Mouse (Mus musculus) heart, embryonic 12.5 days (tissue): ENCODE data around the gene Smyd1. TPM values are rescaled to one million over a fixed set of nuclear protein-coding genes. Genes with fewer than 3 reads are reported as not detected.
"Not testable (repeated sequence)": the region's sequence is repeated elsewhere in the genome, so short reads cannot be mapped to it uniquely, and the experiment has no call there.

Experiments
- ATAC-seq: fragments of 200-750 bp; cut with Nextera tagmentation; 2 replicates; pipeline ENCODE4 v1.8.0; 2017; ENCODE audit warnings: moderate TSS enrichment, moderate library complexity; ENCODE audit not compliant: insufficient number of reproducible peaks, low FRiP score
- H3K27ac ChIP-seq: fragments of 300-500 bp; sonication (generic); 2 replicates; pipeline ENCODE4 v1.5.1; 2016; ENCODE audit warnings: mild to moderate bottlenecking, moderate library complexity; ENCODE audit not compliant: poor library complexity, severe bottlenecking
- H3K27me3 ChIP-seq: fragments of 300-500 bp; sonication (generic); replicated peaks from 2 replicates; pipeline ENCODE4 v1.6.1; 2016; ENCODE audit warnings: mild to moderate bottlenecking, moderate library complexity
- H3K36me3 ChIP-seq: fragments of 300-500 bp; sonication (generic); 2 replicates; pipeline ENCODE4 v1.6.1; 2016; ENCODE audit warnings: mild to moderate bottlenecking, moderate library complexity
- H3K4me1 ChIP-seq: fragments of 300-500 bp; sonication (generic); replicated peaks from 2 replicates; pipeline ENCODE4 v1.6.1; 2016; ENCODE audit warnings: mild to moderate bottlenecking
- H3K4me2 ChIP-seq: fragments of 300-500 bp; sonication (generic); 2 replicates; pipeline ENCODE4 v1.6.1; 2016; ENCODE audit warnings: mild to moderate bottlenecking, moderate library complexity
- H3K4me3 ChIP-seq: fragments of 300-500 bp; sonication (generic); 2 replicates; pipeline ENCODE4 v1.5.1; 2016; ENCODE audit warnings: mild to moderate bottlenecking
- H3K9ac ChIP-seq: fragments of 300-500 bp; sonication (generic); 2 replicates; pipeline ENCODE4 v1.6.1; 2016; ENCODE audit warnings: mild to moderate bottlenecking, moderate library complexity
- H3K9me3 ChIP-seq: fragments of 300-500 bp; sonication (generic); replicated peaks from 2 replicates; pipeline ENCODE4 v1.6.1; 2016; ENCODE audit warnings: mild to moderate bottlenecking, moderate library complexity
- WGBS: fragments of 180-500 bp; shearing (Covaris S2); methylation state at CpG from one replicate; pipeline ENCODE4 v1.1.7; 2016; 5-methylcytosine and 5-hydroxymethylcytosine counted together
- polyA plus RNA-seq: library from polyadenylated mRNA; unstranded; fragments of >200 nt; fragmentation: Nextera tagmentation; extraction: Ambion mirVana; gene quantifications from 2 replicates; pipeline ENCODE4 v1.2.1, GENCODE M21; 2016

The Smyd1 gene
- polyA plus RNA-seq, 1 experiment from 2014 or later = 113 TPM

DNA sequence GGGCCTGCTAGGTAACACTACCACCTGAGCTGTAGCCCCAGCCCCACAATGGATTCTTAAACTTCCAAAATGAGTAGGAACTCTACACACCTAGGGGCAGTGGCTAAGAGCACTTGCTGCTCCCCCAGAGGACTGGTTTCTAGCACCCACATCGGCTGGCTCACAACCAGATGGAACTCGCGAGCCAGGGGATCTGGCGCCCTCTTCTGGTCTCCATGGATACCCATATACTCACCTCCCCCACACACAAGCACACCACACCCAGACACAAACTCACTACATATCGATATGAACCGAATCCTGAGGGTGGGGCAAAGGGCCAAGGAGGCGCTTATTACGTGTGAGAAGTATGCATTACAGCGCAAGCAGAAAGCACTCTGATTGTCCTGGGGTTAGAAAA, 26.0 kb upstream of the Smyd1 start:
- Histone ChIP-seq H3K4me1 (no peaks in the 10 kb centered on the region), H3K4me2 (no peak overlapping the region), H3K27ac (no peak overlapping the region), H3K27me3 (no peaks in the 10 kb centered on the region), H3K4me3 (no peak overlapping the region), H3K36me3 (no peaks in the 10 kb centered on the region), H3K9me3 (peaks cover 11% of the 10 kb centered on the region), H3K9ac (no peak overlapping the region)
- no peak for ATAC-seq
- WGBS = 90% methylated on average over 9 of the region's 9 CpGs

DNA sequence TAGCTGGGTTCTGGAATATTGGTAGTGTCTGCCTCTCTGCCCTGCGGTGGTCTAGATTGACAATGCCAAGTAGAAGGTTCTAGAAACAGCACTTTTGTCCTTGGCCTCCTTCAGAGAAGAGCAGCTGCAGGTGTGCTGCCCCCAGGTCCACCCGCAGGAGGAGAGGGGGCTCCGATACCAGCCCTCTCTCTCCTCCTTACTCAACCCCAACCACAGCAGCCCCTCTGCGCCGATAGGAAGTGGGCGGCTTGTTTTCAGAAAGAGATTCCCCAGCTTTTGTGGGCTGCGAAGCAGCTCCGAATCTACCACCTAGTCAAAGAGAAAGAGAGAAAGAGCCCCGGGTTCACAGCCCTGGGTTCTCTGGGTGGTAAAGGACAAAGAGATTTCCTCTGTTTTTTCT, 19.1 kb upstream of the Smyd1 start:
- H3K9me3 ChIP-seq = no peaks in the 10 kb centered on the region
- no peaks in the 10 kb centered on the region for H3K4me1 ChIP-seq
- H3K4me2 ChIP-seq = no peak overlapping the region
- H3K4me3 ChIP-seq = no peak overlapping the region
- ATAC-seq = no peak
- no peaks in the 10 kb centered on the region for H3K27me3 ChIP-seq
- WGBS = 79% methylated on average over 9 of the region's 9 CpGs
- no peak overlapping the region for H3K27ac ChIP-seq
- H3K36me3 ChIP-seq = no peaks in the 10 kb centered on the region
- no peak overlapping the region for H3K9ac ChIP-seq

DNA sequence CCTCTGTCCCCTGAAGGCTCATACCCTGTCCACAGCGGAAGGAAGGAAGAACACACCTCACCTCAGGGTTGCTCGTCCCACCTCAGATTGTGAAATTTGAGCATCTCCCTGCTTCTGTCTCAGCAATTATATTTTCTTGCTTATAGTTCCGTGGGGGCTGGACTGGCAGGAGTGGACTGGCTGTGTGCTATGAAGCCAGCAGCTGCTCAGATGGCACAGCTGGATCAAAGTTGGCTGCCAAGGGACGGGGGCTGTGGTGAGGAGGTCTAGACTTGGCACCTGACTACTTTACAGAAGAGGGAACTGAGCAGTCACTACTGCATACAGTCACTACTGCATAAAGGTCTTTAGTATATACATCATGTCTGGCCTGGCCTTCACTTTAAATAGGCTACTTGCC, 17.3 kb upstream of the Smyd1 start:
- 79% methylated on average over 4 of the region's 4 CpGs for WGBS
- H3K27ac ChIP-seq = no peak overlapping the region
- no peak overlapping the region for H3K4me2 ChIP-seq
- no peaks in the 10 kb centered on the region for H3K36me3 ChIP-seq
- H3K4me3 ChIP-seq = no peak overlapping the region
- no peak for ATAC-seq
- no peaks in the 10 kb centered on the region for H3K9me3 ChIP-seq
- no peak overlapping the region for H3K9ac ChIP-seq
- H3K4me1 ChIP-seq = no peaks in the 10 kb centered on the region
- no peaks in the 10 kb centered on the region for H3K27me3 ChIP-seq

DNA sequence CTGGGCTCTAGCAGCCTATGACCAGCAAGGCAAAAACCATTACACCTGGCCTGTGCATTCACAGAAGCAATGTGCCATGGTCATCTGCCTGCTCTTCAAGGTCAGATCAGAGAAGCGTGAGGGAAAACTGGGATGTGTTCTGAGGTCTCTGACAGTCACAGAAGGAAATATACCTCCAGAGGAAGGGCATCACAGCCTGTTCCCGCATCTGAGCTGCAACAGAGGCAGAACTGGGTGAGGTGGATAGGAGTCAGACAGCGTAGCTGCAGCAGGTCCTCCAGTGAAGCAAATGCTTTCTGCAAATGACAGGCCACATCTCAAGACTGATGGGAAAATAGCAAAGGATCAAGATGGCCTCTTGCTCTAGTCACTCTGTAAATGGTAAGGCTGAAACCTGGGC, 16.9 kb upstream of the Smyd1 start:
- Histone ChIP-seq H3K27ac (no peak overlapping the region), H3K27me3 (no peaks in the 10 kb centered on the region), H3K4me1 (no peaks in the 10 kb centered on the region), H3K4me2 (no peak overlapping the region), H3K4me3 (no peak overlapping the region), H3K9me3 (no peaks in the 10 kb centered on the region), H3K36me3 (no peaks in the 10 kb centered on the region), H3K9ac (no peak overlapping the region)
- no peak for ATAC-seq
- 76% methylated on average over 3 of the region's 3 CpGs for WGBS

DNA sequence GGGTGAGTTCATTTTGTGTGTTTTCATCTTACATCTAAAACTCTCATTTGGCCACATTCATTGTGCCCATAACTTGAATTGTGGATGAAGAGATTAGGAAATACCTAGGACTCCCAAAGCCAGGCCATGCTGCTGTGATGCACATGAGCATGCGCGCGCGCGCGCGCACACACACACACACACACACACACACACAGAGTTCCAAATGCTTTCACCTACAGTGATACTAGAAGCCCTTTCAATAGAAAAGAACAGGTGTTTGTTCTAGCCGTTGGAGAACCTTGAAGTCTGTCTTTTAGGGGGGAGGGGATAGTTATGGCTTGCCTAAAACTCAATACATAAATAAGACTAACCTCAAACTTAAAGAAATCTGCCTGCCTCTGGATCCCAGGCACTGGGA, 15.6 kb upstream of the Smyd1 start:
- 97% methylated on average over 8 of the region's 8 CpGs for WGBS
- ATAC-seq = no peak
- no peaks in the 10 kb centered on the region for H3K9me3 ChIP-seq
- no peaks in the 10 kb centered on the region for H3K27me3 ChIP-seq
- H3K36me3 ChIP-seq = no peaks in the 10 kb centered on the region
- H3K4me1 ChIP-seq = no peaks in the 10 kb centered on the region
- H3K4me3 ChIP-seq = no peak overlapping the region
- no peak overlapping the region for H3K4me2 ChIP-seq
- no peak overlapping the region for H3K9ac ChIP-seq
- H3K27ac ChIP-seq = no peak overlapping the region

DNA sequence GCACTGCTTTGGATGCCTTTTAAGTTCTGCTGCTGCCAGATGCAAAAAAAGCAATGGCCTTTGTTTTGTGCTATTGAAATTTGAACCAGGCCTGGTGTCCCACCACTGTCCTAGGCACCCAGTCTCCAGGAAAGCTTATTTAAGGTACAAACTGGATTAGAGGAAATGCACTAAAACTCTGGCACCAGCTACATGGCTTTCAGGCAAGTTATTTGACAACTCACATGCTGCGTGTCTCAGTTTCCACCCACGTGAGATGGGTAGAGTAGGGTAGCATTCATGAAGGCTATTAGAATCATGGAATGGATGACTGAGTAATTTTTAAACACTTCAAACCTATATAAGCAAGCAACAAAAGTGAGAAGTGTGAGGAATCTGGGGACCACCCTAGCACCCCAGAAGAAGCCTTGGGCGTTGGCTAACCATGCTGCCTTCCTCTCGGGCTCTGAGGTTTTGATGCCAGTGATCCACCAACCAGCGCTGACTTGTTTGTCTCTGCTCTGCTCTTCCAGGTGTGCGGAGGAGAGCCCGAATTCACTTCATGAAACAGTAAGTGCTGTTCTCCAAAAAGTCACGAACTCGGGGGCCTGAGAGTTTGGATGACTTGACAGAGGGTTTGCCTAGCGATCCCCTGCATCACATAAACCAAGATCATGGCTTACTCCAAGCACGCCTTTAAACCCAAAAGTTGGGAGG, 11.7 kb upstream of the Smyd1 start:
- no peaks in the 10 kb centered on the region for H3K9me3 ChIP-seq
- no peaks in the 10 kb centered on the region for H3K4me1 ChIP-seq
- no peak overlapping the region for H3K4me2 ChIP-seq
- no peaks in the 10 kb centered on the region for H3K27me3 ChIP-seq
- H3K9ac ChIP-seq = no peak overlapping the region
- H3K27ac ChIP-seq = no peak overlapping the region
- H3K36me3 ChIP-seq = no peaks in the 10 kb centered on the region
- WGBS = 80% methylated on average over 11 of the region's 11 CpGs
- ATAC-seq = no peak
- no peak overlapping the region for H3K4me3 ChIP-seq

DNA sequence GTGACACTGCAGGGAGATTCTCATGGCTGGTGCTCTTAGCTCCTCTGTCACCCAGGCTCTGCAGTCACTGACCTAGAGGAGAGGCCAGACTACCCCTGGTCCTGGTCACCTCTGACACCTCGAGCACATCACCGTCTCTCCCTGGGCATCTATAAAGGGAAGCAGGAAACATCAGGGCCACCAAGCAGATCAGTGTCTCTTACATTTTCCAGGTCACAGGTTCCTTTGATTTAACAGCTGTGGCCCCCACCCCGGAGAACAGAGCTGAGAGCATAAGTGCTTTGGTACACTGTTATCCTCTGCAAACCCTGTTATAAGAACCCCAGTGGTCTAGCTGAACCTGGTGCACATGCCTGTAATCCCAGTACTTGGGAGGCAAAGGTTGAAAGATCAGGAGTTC, 11.0 kb upstream of the Smyd1 start:
- H3K27me3 ChIP-seq = no peaks in the 10 kb centered on the region
- no peak overlapping the region for H3K27ac ChIP-seq
- no peaks in the 10 kb centered on the region for H3K9me3 ChIP-seq
- no peak overlapping the region for H3K9ac ChIP-seq
- ATAC-seq = no peak
- 72% methylated on average over 3 of the region's 3 CpGs for WGBS
- no peak overlapping the region for H3K4me2 ChIP-seq
- no peaks in the 10 kb centered on the region for H3K4me1 ChIP-seq
- no peak overlapping the region for H3K4me3 ChIP-seq
- no peaks in the 10 kb centered on the region for H3K36me3 ChIP-seq

DNA sequence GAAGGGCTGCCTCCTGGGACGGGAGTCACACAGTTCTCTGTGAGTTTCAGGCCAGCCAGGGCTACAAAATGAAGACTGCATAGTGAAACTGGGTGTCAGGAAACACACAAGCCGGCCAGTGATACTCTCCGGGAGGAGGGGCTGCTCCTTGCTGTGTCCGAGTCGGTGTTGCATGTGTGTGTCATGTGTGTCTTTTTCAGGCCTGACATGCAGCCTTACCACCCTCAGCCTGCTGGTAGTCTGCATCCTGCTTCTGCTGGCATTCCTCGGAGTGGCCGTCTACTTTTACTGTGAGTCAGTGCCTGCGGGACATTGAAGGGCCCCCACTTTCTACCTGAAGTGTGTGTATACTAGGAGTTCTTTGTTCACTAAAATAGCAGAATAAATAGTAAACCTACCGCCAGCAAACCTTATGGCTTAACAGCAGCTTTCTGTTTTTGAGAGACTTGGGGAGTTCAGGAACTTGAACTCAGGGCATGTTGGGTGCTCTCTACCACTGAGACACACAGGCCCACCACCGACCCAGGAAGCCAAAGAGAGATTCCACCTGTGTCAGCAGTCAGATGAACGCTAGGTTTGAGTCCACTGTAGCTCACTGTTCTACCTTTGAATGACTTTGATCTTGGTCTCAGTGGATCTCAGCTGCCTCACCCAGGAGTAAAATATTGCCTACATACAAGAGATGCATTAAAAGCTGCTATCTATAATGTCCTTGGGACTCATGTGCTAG, 10.4 kb upstream of the Smyd1 start:
- no peak overlapping the region for H3K27ac ChIP-seq
- H3K9me3 ChIP-seq = no peaks in the 10 kb centered on the region
- no peaks in the 10 kb centered on the region for H3K36me3 ChIP-seq
- H3K4me1 ChIP-seq = no peaks in the 10 kb centered on the region
- H3K4me3 ChIP-seq = no peak overlapping the region
- no peaks in the 10 kb centered on the region for H3K27me3 ChIP-seq
- H3K9ac ChIP-seq = no peak overlapping the region
- 81% methylated on average over 11 of the region's 11 CpGs for WGBS
- no peak for ATAC-seq
- no peak overlapping the region for H3K4me2 ChIP-seq

DNA sequence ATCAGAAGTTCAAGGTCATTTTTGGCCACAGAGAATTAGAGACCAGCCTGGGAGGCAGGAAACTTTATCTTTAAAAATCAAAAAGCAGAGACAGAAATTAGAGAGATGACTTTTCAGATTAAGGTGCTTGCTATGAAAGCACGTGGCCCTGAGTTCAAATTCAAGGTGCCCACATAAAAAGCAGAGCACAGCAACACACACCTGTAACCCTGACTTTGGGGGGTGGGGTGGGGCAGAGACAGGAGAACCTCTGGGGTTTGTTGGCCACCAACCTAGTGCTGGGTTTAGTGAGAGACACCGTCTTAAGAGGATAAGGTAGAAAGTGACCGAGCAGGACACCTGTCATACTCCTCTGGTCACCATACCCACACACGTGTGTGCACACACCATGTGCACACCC, 9.5 kb upstream of the Smyd1 start:
- not testable (repeated sequence) for H3K4me2 ChIP-seq, H3K27me3 ChIP-seq, ATAC-seq, H3K27ac ChIP-seq, H3K4me1 ChIP-seq, H3K9ac ChIP-seq, H3K4me3 ChIP-seq, H3K36me3 ChIP-seq, H3K9me3 ChIP-seq
- WGBS = 76% methylated on average over 2 of the region's 4 CpGs

DNA sequence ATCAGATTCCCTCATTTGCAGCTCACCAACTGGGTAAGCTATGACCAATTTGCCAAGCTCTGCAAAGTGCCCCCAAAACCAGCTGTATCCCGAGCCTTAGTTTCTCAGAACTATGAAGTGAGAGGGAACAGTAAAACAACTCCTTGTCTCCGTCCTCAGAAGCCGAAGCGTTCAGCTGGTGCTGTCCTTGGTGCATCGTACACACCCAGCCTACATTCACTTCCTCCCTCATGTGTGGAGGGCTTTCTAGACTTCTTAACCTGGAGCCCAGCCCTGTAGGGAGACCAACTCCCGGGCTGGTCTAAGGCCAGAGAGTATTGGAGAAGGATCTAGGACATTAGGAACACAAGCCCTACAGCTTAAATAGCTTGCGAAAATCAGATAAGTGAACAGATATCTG, 8.5 kb upstream of the Smyd1 start:
- no peaks in the 10 kb centered on the region for H3K36me3 ChIP-seq
- no peak overlapping the region for H3K9ac ChIP-seq
- H3K9me3 ChIP-seq = no peaks in the 10 kb centered on the region
- 72% methylated on average over 7 of the region's 7 CpGs for WGBS
- no peak overlapping the region for H3K4me2 ChIP-seq
- no peaks in the 10 kb centered on the region for H3K4me1 ChIP-seq
- ATAC-seq = no peak
- H3K27me3 ChIP-seq = no peaks in the 10 kb centered on the region
- H3K27ac ChIP-seq = no peak overlapping the region
- H3K4me3 ChIP-seq = no peak overlapping the region

DNA sequence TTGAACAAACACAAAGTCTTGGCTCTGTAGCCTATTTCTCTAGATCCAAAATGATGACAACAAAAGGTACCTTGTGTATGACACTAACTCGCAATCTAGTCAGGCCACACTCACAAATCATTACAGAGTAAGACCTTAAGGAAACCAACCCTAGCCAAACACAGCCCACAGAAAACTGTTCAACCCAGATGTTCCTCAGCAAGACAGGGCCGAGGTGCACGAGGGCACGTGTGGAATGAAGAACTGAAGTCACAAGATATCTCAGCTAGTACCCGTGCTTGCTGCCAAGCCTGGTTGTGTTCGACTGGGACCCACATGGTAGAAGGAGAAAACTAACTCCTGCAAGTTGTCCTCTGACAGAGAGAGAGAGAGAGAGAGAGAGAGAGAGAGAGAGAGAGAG, 7.8 kb upstream of the Smyd1 start:
- Histone ChIP-seq H3K4me2 (no peak overlapping the region), H3K36me3 (no peaks in the 10 kb centered on the region), H3K27ac (no peak overlapping the region), H3K4me1 (no peaks in the 10 kb centered on the region), H3K9ac (no peak overlapping the region), H3K27me3 (no peaks in the 10 kb centered on the region), H3K9me3 (no peaks in the 10 kb centered on the region), H3K4me3 (no peak overlapping the region)
- ATAC-seq = no peak
- WGBS = 79% methylated on average over 6 of the region's 6 CpGs

DNA sequence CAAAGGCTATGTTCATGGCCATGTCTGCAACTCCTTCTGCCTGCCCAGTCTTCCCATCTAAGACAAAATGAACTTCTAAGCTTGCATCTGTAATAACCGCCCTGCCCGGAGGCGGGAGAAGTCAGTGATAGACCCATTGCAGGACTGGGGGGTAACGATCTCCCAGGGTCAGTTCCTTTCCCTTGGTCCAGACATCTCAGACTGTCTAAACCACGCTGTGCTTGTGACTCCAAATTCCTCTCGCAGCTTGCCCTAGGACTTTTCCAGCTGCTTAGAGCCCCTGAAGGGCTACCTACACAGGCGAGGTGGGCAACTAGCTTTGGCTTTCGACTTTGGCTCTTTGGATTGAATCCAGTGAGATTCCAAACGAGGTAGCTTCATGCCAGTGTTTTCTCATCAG, 2.8 kb upstream of the Smyd1 start:
- no peak for ATAC-seq
- Histone ChIP-seq H3K9me3 (no peaks in the 10 kb centered on the region), H3K4me3 (no peak overlapping the region), H3K36me3 (no peaks in the 10 kb centered on the region), H3K4me1 (no peaks in the 10 kb centered on the region), H3K9ac (no peak overlapping the region), H3K4me2 (no peak overlapping the region), H3K27me3 (no peaks in the 10 kb centered on the region), H3K27ac (no peak overlapping the region)
- WGBS = 81% methylated on average over 9 of the region's 9 CpGs
